Mouse (Mus musculus) lung, embryonic 14.5 days (tissue): ENCODE measurements around the gene Ror1. TPM values are rescaled to one million over a fixed set of nuclear protein-coding genes. Genes with fewer than 3 reads are reported as not detected.
A peak's percentile ranks its signal among the peaks of the same experiment; 100 is the strongest.

Experiments
- ATAC-seq: fragments of 200-750 bp; cut with Nextera tagmentation; 2 replicates; pipeline ENCODE4 v1.8.0; 2017; ENCODE audit warnings: mild to moderate bottlenecking, moderate TSS enrichment, moderate library complexity; ENCODE audit not compliant: insufficient read depth
- DNase-seq: peaks from one replicate; pipeline ENCODE4 v3.0.0-alpha.2; 2015
- H3K27ac ChIP-seq: fragments of 300-500 bp; sonication (generic); 2 replicates; pipeline ENCODE4 v1.5.1; 2014; ENCODE audit warnings: low read depth, mild to moderate bottlenecking, moderate library complexity
- H3K27me3 ChIP-seq: fragments of 300-500 bp; sonication (generic); 2 replicates; pipeline ENCODE4 v1.6.1; 2014; ENCODE audit warnings: low read length, control low read depth; ENCODE audit not compliant: insufficient read depth
- H3K36me3 ChIP-seq: fragments of 300-500 bp; sonication (generic); 2 replicates; pipeline ENCODE4 v1.6.1; 2014; ENCODE audit warnings: control low read depth; ENCODE audit not compliant: insufficient read depth
- H3K4me1 ChIP-seq: fragments of 300-500 bp; sonication (generic); 2 replicates; pipeline ENCODE4 v1.6.1; 2014; ENCODE audit warnings: antibody characterized with exemption, control low read depth; ENCODE audit not compliant: insufficient read depth
- H3K4me2 ChIP-seq: fragments of 300-500 bp; sonication (generic); 2 replicates; pipeline ENCODE4 v1.6.1; 2014; ENCODE audit warnings: mild to moderate bottlenecking
- H3K4me3 ChIP-seq: fragments of 300-500 bp; sonication (generic); 2 replicates; pipeline ENCODE4 v1.5.1; 2014; ENCODE audit warnings: low read depth, low read length
- H3K9ac ChIP-seq: fragments of 300-500 bp; sonication (generic); 2 replicates; pipeline ENCODE4 v1.6.1; 2014
- H3K9me3 ChIP-seq: fragments of 300-500 bp; sonication (generic); 2 replicates; pipeline ENCODE4 v1.6.1; 2016; ENCODE audit warnings: low read depth, low read length, control low read depth
- CTCF ChIP-seq: IDR thresholded peaks from 2 replicates; pipeline ENCODE4 v1.5.1; 2016; ENCODE audit warnings: antibody characterized with exemption, low read depth
- WGBS: fragments of 180-500 bp; shearing (Covaris S2); extraction: QIAGEN DNeasy Blood & Tissue Kit; methylation state at CpG from one replicate; pipeline ENCODE4 v1.1.7; 2014; 5-methylcytosine and 5-hydroxymethylcytosine counted together
- polyA plus RNA-seq: library from polyadenylated mRNA; unstranded; fragments of >200 nt; fragmentation: Nextera tagmentation; extraction: Ambion mirVana; gene quantifications from 2 replicates; pipeline ENCODE4 v1.2.1, GENCODE M21; 2014

The Ror1 gene
- polyA plus RNA-seq, 1 experiment from 2014 or later: 23.8 TPM

GRCm38 (mm10) chr4:100136046-100136445, 40.5 kb downstream of the Ror1 start:
- Histone ChIP-seq H3K36me3 (no peaks in the 10 kb centered on the region), H3K9me3 (no peaks in the 10 kb centered on the region), H3K4me3 (no peak overlapping the region), H3K9ac (no peak overlapping the region), H3K4me2 (no peak overlapping the region), H3K27ac (no peak overlapping the region), H3K27me3 (no peaks in the 10 kb centered on the region), H3K4me1 (peaks cover 7% of the 10 kb centered on the region)
- DNase-seq (no peak), ATAC-seq (no peak)
- 76% methylated on average over 4 of the region's 4 CpGs for WGBS
- TF ChIP-seq CTCF: no peak

GRCm38 (mm10) chr4:100137102-100137835, 41.7 kb downstream of the Ror1 start:
- H3K9me3 ChIP-seq: no peaks in the 10 kb centered on the region
- no peak overlapping the region for H3K4me3 ChIP-seq
- no peaks in the 10 kb centered on the region for H3K27me3 ChIP-seq
- no peaks in the 10 kb centered on the region for H3K36me3 ChIP-seq
- H3K27ac ChIP-seq: no peak overlapping the region
- H3K4me2 ChIP-seq: no peak overlapping the region
- DNase-seq (no peak), ATAC-seq (no peak)
- no peak overlapping the region for H3K9ac ChIP-seq
- no peak for TF ChIP-seq CTCF
- 80% methylated on average over 11 of the region's 11 CpGs for WGBS
- H3K4me1 ChIP-seq: peaks cover 6% of the 10 kb centered on the region; the same call in 1 of the 2 replicates

- Histone ChIP-seq H3K4me1 (peaks cover 12% of the 10 kb centered on the region), H3K27ac (no peak overlapping the region), H3K36me3 (no peaks in the 10 kb centered on the region), H3K4me2 (no peak overlapping the region), H3K9ac (no peak overlapping the region), H3K4me3 (no peak overlapping the region), H3K27me3 (no peaks in the 10 kb centered on the region), H3K9me3 (no peaks in the 10 kb centered on the region)
- peak; percentile 44 for DNase-seq
- TF ChIP-seq CTCF: no peak
- peak; percentile 18; the same call in 1 of the 2 replicates for ATAC-seq
- 28% methylated on average over 2 of the region's 2 CpGs for WGBS
Observed at GRCm38 (mm10) chr4:100141626-100142025, 46.0 kb downstream of the Ror1 start.

GRCm38 (mm10) chr4:100144744-100145143, 49.2 kb downstream of the Ror1 start:
- H3K4me2 ChIP-seq: no peak overlapping the region
- 0 out of 2 replicates have a peak overlapping the region, but pooled peaks have one; percentile 16 for H3K27ac ChIP-seq
- H3K4me1 ChIP-seq: peaks cover 8% of the 10 kb centered on the region; the same call in 1 of the 2 replicates
- H3K4me3 ChIP-seq: no peak overlapping the region
- H3K9ac ChIP-seq: no peak overlapping the region
- no peaks in the 10 kb centered on the region for H3K27me3 ChIP-seq
- TF ChIP-seq CTCF: no peak
- ATAC-seq (peak; percentile 64), DNase-seq (peak; percentile 84)
- 10% methylated on average over 4 of the region's 4 CpGs for WGBS
- no peaks in the 10 kb centered on the region for H3K9me3 ChIP-seq
- no peaks in the 10 kb centered on the region for H3K36me3 ChIP-seq

- no peaks in the 10 kb centered on the region for H3K36me3 ChIP-seq
- H3K4me2 ChIP-seq: no peak overlapping the region
- 0 out of 2 replicates have a peak, but pooled peaks cover 4% of the 10 kb centered on the region for H3K4me1 ChIP-seq
- H3K27ac ChIP-seq: no peak overlapping the region
- WGBS: 81% methylated on average over 1 of the region's 1 CpGs
- DNase-seq (no peak), ATAC-seq (no peak)
- TF ChIP-seq CTCF: no peak
- no peaks in the 10 kb centered on the region for H3K9me3 ChIP-seq
- no peaks in the 10 kb centered on the region for H3K27me3 ChIP-seq
- H3K4me3 ChIP-seq: no peak overlapping the region
- H3K9ac ChIP-seq: no peak overlapping the region
Observed at GRCm38 (mm10) chr4:100150797-100151196, 55.2 kb downstream of the Ror1 start.

GRCm38 (mm10) chr4:100154560-100155130, 59.1 kb downstream of the Ror1 start:
- WGBS: 60% methylated on average over 7 of the region's 7 CpGs
- no peak for TF ChIP-seq CTCF

GRCm38 (mm10) chr4:100155731-100156130, 60.1 kb downstream of the Ror1 start:
- Histone ChIP-seq H3K4me2 (no peak overlapping the region), H3K36me3 (no peaks in the 10 kb centered on the region), H3K9ac (no peak overlapping the region), H3K4me1 (0 out of 2 replicates have a peak, but pooled peaks cover 4% of the 10 kb centered on the region), H3K27ac (no peak overlapping the region), H3K4me3 (no peak overlapping the region), H3K9me3 (no peaks in the 10 kb centered on the region), H3K27me3 (no peaks in the 10 kb centered on the region)
- DNase-seq (no peak), ATAC-seq (no peak)
- no peak for TF ChIP-seq CTCF
- 93% methylated on average over 3 of the region's 3 CpGs for WGBS

More at GRCm38 (mm10) chr4:100154560-100155130, 59.1 kb downstream of the Ror1 start:
- ATAC-seq (no peak), DNase-seq (no peak)
- H3K36me3 ChIP-seq: no peaks in the 10 kb centered on the region
- H3K27ac ChIP-seq: no peak overlapping the region
- H3K4me3 ChIP-seq: no peak overlapping the region
- no peaks in the 10 kb centered on the region for H3K9me3 ChIP-seq
- no peak overlapping the region for H3K9ac ChIP-seq
- H3K4me1 ChIP-seq: 0 out of 2 replicates have a peak, but pooled peaks cover 4% of the 10 kb centered on the region
- H3K4me2 ChIP-seq: no peak overlapping the region
- no peaks in the 10 kb centered on the region for H3K27me3 ChIP-seq
